ENCODE assay signal across 19 mouse cellular contexts in genomic region chr7:63483091-63483490, GRCm38 (mm10). TPM values are rescaled to one million over a fixed set of nuclear protein-coding genes. Genes with fewer than 3 reads are reported as not detected.
"Had no signal": no experiment of that assay in that cellular context is flagged by ENCODE, and none has a peak within 500 bp of the region (broad histone marks: within the 10 kb centered on the region; RNA-seq: fewer than 3 reads in every experiment).

No protein-coding gene starts in this region.

- H3K4me2 ChIP-seq: lung, embryonic 15.5 days; midbrain, embryonic 11.5 days; midbrain, embryonic 13.5 days; midbrain, embryonic 15.5 days; neural tube, embryonic 12.5 days had no signal

- H3K9ac ChIP-seq: lung, embryonic 15.5 days; midbrain, embryonic 13.5 days; midbrain, embryonic 15.5 days; neural tube, embryonic 12.5 days had no signal

- DNase-seq: lung, adult 2 months; lung, postnatal 14 days; lung, postnatal 36 days; right cerebral cortex, postnatal 14 days; thymus, adult 18-20 months; thymus, postnatal 14 days; thymus, postnatal 36 days had no signal

- H3K4me1 ChIP-seq: lung, embryonic 15.5 days; megakaryocyte, embryonic 14.5 days; midbrain, embryonic 13.5 days; midbrain, embryonic 15.5 days; neural tube, embryonic 12.5 days had no signal

- ATAC-seq: lung, postnatal 0 days; midbrain, embryonic 13.5 days; midbrain, embryonic 15.5 days had no signal

- H3K9me3 ChIP-seq: lung, embryonic 15.5 days; megakaryocyte, embryonic 14.5 days; midbrain, embryonic 13.5 days; midbrain, embryonic 15.5 days; neural tube, embryonic 12.5 days had no signal

- H3K27ac ChIP-seq: lung, embryonic 15.5 days; macrophage; midbrain, embryonic 13.5 days; midbrain, embryonic 15.5 days; neural tube, embryonic 12.5 days had no signal

- H3K36me3 ChIP-seq: lung, embryonic 15.5 days; midbrain, embryonic 13.5 days; midbrain, embryonic 15.5 days; neural tube, embryonic 12.5 days had no signal

- H3K27me3 ChIP-seq: lung, embryonic 15.5 days; megakaryocyte, embryonic 14.5 days; midbrain, embryonic 13.5 days; midbrain, embryonic 15.5 days; neural tube, embryonic 12.5 days had no signal

- H3K4me3 ChIP-seq: lung, embryonic 15.5 days; megakaryocyte, embryonic 14.5 days; midbrain, embryonic 13.5 days; midbrain, embryonic 15.5 days; neural tube, embryonic 12.5 days had no signal

RNA-seq across cellular contexts. Expression of gene Otud7a, which starts 38.5 kb away (rescaled TPM):
- total RNA-seq: megakaryocyte progenitor cell, adult 5-6 weeks; monocyte, adult 5-6 weeks; neutrophil, adult 5-6 weeks had no signal
- polyA plus RNA-seq: macrophage; thymus, postnatal 0 days had no signal
